Mouse (Mus musculus): ENCODE measurements at regions not wholly inside any gene's neighbourhood (a gene's known extent, or its start where the extent isn't known, plus 50 kb on each side); places are given as distances from the start of the nearest gene placed in this dataset.

DNA sequence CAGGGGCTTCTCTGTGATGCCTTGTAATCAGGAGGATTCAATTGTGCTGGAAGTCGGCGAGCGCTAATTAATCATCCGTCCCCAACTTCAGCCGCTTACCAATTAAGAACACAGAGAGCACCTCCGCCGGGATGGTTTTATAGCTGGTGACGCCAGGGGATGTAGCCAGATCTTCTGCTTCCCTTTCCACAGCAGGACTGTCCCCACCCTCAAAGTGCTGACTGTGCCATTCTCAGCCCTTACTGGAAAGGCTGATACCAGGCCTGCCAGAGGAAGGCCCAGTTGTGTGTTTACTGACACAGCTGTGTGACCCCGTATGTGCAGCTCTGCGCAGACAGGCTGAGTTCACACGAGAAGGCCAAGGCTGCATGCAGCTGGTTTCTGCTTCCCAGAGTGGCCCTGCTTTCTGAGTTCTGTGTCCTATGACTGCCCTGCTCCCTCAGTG is 59.9 kb upstream of the Bend4 start:
- no peak for DNase-seq (ENCODE audit: low spot score in 2 of 2)

DNA sequence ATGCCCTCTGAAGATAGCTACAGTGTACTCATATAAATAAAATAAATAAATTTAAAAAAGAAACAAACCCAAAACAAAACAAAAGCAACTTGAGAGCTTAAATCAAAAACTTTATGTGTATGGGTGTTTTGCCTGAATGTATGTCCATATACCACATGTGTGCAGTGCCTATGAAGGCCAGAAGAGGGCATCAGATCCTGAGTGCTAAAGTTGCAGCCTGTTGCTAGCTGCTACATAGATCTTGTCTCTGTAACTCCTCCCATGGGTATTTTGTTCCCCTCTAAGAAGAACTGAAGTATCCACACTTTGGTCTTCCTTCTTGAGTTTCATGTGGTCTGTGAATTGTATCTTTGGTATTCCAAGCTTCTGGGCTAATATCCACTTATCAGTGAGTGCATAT is 62.6 kb upstream of the Bend4 start:
- peak in 1 of 2 experiments; percentile 2 for DNase-seq (ENCODE audit: low spot score in 2 of 2)

DNA sequence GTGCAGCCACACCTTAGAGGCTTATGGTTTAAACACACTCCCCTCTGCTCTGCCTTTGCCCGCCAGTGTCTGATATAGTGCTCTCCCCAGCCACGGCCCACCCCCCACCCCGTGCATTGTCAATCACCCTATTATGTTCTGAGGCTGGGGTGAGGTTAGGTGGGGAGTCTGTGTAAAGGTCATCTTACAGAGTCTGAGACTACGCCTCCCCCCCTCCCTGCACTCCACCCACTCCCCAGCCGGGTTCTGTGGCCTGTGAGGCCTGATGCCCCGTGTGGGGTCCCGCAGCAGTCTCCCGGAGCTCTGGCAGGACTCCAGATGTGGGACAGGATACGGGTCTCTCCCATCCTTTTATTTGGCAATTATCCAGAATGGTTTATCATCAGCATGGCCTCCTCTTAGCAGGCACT is 64.8 kb upstream of the Bend4 start:
- DNase-seq (ENCODE audit: low spot score in 2 of 2) = no peak

DNA sequence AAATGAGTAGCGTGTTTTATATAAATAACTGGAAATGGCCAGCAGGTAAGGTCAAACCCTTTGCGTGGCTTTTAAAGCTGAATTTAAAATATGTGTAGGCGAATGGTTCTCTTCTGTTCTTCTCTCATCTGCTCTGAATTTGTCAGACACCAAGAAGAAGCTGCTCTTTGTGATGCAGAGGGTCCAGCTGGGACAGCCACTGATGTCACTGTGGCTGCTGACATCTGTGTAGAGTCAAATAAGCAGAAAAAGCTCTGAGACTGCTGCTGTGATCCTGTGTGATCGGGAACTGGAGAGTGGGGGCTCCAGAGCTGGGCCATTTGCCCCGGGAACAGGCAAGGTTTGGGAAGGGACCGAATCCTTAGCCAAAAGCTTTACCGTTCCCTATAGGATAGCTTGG is 68.6 kb upstream of the Bend4 start:
- no peak for DNase-seq (ENCODE audit: low spot score in 2 of 2)

- no peak for DNase-seq (ENCODE audit: low spot score in 2 of 2)
Observed at GRCm38 (mm10) chr5:67520251-67520650, 87.4 kb upstream of the Shisa3 start.

DNA sequence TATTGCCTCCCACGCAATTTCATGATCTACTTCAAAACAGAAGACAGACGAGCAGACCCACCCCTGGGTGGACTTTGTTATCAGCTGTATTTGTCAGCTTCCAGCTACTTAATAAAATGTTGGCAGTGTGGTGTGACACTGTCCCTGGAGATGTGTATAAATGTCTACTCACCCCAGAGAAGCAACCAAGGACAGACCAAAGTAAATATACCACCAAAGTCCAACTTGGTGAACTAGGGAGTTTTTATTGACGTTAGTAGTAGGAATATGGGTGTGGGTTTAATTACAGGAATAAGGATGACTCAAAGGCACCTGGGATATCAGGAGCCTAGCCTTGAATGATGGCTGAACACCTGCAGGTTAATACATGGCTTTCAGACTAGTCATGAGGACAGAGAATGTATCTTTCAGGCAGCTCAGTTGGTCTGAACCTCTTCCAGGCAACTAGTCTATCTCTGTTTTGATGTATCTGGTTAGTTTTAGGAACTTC is 86.2 kb upstream of the Shisa3 start:
- no peak for DNase-seq (ENCODE audit: low spot score in 2 of 2)

- no peak for DNase-seq (ENCODE audit: low spot score in 2 of 2)
Observed at GRCm38 (mm10) chr5:67530149-67530548, 77.5 kb upstream of the Shisa3 start.

DNA sequence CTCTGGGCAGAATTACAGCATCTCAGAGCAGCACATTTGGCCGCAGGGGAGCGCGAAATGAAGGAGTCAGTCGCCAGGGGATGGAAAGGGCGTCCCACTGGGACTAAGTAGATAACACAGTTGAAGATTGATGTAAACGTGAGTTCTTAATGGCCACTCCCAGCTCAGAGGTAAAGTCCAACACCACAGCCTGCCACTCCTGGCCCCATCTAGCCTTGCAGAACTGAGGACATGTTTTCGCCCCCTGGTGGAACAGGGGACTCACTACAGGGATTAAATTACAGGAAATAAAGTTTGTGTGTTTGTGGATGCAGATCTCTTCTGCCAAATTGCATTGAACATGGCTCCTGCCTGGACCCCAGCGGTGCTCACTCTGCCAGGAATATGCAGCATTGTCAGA is 76.7 kb upstream of the Shisa3 start:
- DNase-seq (ENCODE audit: low spot score in 2 of 2) = peak in 1 of 2 experiments; percentile 2

- DNase-seq (ENCODE audit: low spot score in 2 of 2) = peak; percentile 49 to 71
Observed at GRCm38 (mm10) chr5:67532351-67532750, 75.3 kb upstream of the Shisa3 start.

- DNase-seq (ENCODE audit: low spot score in 2 of 2) = no peak
Observed at GRCm38 (mm10) chr5:67532756-67533255, 74.9 kb upstream of the Shisa3 start.

GRCm38 (mm10) chr5:67534056-67534455 is 73.6 kb upstream of the Shisa3 start:
- DNase-seq (ENCODE audit: low spot score in 2 of 2) = no peak

DNA sequence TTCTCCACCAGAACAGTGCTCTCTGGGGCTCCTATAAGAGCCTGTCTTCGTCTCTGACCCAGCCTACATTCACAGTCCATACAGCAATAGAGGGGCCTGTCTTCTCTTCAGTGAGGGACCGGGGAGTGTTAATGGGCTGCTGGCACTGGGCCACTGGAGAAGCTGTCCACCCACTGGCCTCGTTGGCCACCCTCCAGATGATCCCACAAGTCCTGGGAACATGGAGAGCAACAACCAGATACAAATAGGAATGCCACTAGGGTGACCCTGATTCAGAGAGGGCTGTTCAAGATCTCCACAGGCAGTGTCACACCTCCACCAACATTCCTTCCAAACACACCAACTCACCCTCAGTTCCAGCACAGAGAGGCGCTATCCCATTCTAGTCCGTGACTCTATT is 69.7 kb upstream of the Shisa3 start:
- DNase-seq (ENCODE audit: low spot score in 2 of 2) = no peak

GRCm38 (mm10) chr5:67539591-67540238 is 68.0 kb upstream of the Shisa3 start:
- no peak for DNase-seq (ENCODE audit: low spot score in 2 of 2)

- DNase-seq (ENCODE audit: low spot score in 2 of 2) = no peak
Observed at GRCm38 (mm10) chr5:67541867-67542266, 65.8 kb upstream of the Shisa3 start.

DNA sequence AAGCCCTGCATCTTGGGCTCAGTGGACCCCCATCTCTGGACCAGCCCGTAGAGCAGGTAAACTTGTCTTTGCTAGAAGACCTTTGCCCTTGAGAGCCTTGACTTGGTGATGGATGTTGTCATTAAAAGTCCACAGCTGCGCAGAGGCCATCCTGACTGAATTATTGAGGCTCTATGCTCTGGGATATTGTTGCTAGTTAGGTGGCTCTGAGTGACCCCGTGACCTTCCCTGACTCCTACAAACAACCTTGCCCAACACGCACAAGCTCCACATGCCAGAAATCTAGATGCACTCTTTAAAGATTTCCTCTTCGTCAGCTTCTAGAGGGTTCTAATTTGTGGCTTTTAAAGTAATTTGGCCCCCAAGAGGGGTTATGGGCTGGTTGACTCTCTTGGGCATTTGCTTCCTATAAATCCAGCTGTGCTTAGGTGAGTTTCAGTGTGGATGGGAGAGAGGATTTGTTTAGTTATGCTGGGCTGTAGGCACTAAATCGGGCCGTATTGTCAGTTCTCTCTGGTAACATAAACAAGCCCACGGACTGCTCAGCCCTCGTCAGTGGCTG is 63.6 kb upstream of the Shisa3 start:
- no peak for DNase-seq (ENCODE audit: low spot score in 2 of 2)

DNA sequence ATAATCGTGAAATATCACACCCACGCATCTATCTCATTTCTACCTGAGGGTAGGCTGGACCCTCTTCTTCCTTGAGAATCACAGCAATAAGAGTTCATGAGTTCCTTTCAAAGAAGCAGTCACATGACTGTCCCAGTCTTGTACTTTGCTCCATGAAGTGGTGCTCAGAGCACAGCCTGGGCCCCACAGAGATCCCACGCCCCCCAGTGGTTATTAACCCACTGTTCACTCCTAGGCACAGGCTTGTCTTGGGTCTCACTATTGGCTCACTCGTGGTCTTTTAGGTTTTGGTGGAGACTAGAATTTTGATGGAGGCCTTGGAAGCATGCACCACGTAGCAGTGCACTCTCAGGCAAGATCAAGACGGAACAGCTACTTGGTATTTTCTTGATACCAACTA is 57.4 kb upstream of the Shisa3 start:
- DNase-seq (ENCODE audit: low spot score in 2 of 2) = no peak

- DNase-seq (ENCODE audit: low spot score in 2 of 2) = no peak
Observed at GRCm38 (mm10) chr5:67551668-67552390, 55.9 kb upstream of the Shisa3 start.

- DNase-seq (ENCODE audit: low spot score in 2 of 2) = no peak
Observed at GRCm38 (mm10) chr5:67552865-67553264, 54.8 kb upstream of the Shisa3 start.
